Mouse (Mus musculus) cerebellum, adult 18-20 months (tissue): ENCODE results near the gene Ctse.
A peak's percentile ranks its signal among the peaks of the same experiment; 100 is the strongest.
"Not testable (repeated sequence)": the region's sequence is repeated elsewhere in the genome, so short reads cannot be mapped to it uniquely, and the experiment has no call there.

Experiments
- DNase-seq, 2 experiments: peaks; one replicate each; pipeline ENCODE4 v3.0.0; 2021

The Ctse gene

GRCm38 (mm10) chr1:131637791-131638540 lies at the start of gene Ctse:
Ctse (plus strand) TSS chr1:131638306.
- DNase-seq, result no peak

DNA sequence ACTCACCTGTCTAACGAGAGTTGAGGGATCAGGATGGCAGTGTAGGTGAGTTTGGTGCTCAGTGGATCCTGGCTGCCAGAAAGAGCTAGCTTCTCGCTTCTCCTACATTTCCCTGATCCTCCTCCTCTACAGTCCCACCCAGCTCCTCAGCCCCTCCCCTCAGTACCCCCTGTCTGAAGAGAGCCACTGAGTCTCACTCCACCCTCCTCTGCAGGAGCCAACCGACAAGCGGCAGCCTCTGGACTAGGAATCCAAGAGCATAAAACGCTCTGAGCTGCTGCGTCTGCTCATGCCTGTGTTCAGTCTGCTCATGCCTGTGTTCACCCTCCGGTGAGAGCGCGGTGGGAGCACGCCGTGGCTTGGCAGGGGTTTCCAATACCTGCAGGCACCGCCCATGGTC lies 39.2 kb upstream of the Ctse start, which contains the start of gene Avpr1b:
Avpr1b (plus strand) TSS at position 335 of the 400 bp plus-strand sequence.
- no peak for DNase-seq

- DNase-seq, result no peak
Observed at GRCm38 (mm10) chr1:131600314-131600713, 37.8 kb upstream of the Ctse start.

DNA sequence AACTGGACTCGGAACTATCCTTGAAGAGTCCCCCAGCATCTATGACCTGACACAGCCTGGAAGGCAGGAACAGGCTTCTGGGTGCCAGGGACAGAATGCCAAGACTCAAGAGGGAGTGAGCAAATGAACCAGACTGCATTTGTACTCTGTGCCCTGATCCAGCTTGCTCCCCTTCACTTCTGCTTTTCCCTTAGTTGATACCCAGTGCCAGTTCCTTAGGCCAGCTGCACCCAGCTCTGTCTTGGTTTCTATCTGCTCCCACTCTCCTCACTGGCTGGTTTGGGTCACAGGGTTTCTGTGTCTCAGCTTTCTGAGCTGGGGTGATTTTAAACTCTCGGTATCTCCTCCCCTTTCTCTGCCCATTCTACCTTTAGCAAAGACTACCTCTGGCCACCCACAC lies 31.4 kb upstream of the Ctse start:
- DNase-seq, result no peak

DNA sequence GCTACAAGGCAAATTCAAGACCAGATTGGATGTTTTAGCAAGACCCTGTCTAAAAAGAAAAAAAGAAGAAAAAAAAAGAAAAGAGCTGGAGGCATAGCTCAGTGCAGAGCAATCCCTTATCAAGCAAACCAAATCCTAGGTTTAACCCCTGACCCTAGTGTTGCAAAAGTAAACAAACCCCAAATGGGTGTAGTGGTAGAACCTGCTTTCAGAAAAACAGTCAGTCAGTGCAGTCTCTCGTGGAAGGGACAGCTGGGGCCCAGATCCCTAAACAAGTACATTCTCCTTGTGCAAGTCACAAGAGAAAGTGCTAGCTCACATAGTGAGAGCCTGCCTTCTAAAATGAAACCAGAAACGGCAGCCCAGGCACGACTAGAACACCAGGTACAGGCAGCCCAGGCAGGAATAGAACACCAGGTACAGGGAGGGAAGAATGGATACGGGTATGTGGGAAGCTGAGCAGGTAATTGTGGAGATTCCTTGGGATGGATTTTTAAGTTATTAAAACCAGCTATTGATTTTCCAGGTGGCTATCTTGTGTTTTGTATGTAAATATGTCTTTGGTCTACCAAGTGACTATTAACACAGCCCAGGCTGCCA lies 25.4 kb upstream of the Ctse start:
- peak in 1 of 2 experiments; percentile 8 for DNase-seq

DNA sequence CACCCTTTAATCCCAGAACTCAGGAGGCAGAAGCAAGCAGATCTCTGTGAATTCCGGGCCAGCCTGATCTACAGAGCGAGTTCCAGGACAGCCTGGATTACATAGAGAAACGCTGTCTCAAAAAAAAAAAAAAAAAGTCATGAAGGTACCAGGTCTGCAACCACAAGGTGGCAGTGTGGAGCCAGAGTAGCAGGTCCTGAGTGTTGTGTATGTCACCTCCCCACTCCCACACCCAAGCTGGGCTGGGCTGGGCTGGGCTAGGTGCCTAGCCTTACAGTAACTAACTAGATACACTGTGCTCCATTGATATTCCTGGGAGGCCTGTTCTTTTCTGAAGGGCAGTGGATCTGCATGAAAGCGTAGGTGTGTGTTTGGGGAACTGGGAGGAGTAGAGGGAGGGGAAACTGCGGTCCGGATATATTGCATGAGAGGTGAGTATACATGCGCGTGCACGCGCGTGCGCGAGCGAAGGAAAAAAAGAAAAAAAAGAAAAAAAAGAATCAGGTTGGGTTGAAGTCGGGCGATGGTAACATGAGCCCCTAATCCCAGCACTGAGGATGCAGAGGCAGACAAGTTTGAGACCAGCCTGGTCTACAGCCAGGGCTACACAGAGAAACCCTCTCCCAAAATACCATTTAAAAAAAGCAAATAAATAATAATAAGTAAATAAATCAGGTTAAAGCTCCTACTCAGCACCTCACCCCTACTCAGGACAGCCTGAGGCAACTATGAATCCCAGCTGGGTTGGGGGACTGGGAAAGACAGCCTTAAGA lies 24.6 kb upstream of the Ctse start:
- DNase-seq, result peak; percentile 53 to 59

DNA sequence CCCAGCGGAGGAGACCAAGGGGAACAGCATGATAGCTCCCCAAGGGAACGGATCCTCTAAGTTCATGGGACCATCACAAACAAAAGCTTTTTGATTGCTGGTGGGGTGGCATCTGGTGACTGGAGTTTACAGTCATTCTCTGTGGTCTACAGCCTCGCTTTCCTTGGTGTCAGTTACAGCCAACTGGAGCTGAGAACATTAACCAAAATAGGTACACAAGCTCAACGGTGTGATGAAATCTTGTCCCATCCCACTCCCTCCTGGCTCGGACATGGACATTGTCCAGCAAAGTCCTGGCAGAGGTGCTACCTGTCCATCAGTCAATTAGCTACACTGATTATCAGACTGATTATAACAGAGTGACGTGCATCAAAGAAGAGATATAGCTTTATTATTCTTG lies 23.5 kb upstream of the Ctse start:
- no peak for DNase-seq

GRCm38 (mm10) chr1:131616131-131616530 lies 22.0 kb upstream of the Ctse start:
- DNase-seq, result no peak

- DNase-seq, result no peak
Observed at GRCm38 (mm10) chr1:131616546-131617220, 21.4 kb upstream of the Ctse start.

DNA sequence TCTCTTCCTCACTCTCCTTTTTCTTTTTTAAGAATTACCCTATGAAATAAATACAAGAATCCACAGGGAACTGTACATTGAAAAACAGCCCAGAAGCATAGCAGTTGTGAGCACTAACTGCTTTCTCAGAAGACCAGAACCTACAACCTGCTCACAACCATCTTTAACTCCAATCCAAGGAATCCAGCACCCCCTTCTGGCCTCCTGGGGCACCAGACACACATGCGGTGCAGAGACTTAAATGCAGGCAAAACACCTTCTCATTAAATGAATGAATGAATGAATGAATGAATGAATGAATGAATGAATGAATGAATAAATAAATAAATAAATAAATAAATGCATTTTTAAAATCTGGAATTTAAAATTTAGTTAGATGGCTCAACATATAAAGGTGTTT lies 19.5 kb upstream of the Ctse start:
- DNase-seq, result no peak

DNA sequence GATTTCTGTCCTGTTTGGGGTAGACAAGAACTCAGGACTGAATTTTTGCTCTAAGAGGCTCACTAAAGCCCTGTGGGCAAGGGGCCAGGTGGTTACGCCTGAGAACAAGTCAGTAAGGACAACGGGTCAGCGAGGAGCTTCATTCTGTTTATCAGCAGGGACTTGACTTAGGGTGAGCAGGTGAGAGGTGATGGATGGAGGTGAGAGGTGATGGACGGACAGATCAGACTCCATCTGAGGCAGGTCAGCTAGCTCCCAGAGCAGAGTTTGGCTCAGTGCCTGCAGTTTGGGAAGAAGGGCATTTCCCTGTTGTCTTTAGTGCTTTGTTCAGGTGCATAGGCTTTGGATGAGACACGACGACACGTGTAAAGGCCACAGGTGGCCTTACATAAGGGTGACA lies 18.8 kb upstream of the Ctse start:
- DNase-seq, result no peak

- DNase-seq, result no peak
Observed at GRCm38 (mm10) chr1:131623644-131624043, 14.5 kb upstream of the Ctse start.

DNA sequence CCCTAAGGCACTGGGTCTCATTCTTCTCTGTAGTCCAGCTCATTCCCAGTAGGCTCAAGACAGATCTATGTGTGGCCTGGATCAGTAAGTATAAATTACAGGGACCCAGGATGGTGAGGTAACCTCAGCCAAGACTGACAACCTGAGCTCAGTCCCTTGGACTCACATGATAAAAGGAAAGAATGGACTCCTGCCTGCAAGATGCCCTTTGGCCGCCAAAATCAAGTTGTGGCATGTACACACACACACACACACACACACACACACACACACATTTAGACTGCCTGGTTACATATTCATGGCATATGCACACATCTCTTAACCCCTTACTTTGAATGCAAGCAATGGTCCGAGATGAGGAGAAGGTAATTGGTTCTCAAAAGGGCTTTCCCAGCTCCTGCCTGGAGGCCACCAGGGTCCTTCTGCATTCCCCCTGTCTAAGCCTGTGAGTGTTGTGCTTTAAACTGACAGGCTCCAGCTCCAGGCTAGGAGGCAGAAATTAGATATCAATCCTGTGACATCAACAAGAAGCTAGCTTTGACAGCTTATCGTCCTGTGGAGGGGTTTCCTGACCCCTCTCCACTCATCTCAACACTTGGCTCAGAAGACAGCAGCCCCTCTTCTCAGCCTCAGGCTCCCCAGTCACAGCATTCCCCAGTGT lies 13.8 kb upstream of the Ctse start:
- DNase-seq, result no peak

DNA sequence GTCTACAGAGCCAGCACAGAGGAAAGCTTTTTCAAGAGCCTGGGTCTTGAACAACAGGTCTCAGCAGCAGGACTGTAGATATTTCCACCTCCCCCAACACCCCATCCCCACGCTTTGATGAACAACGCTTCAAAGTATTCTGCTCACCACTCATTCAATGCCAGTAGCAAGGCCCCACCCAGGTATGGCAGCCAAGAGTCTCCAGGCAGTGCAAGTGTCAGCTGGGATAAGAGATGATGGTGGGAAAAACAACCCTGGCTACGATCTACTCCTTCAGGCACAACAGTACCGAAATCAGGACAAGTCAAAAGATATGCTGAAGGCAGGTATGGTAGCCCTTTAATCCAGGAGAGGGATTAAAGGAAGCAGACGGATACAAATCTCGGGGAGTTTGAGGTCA lies 11.9 kb upstream of the Ctse start:
- DNase-seq, result no peak

DNA sequence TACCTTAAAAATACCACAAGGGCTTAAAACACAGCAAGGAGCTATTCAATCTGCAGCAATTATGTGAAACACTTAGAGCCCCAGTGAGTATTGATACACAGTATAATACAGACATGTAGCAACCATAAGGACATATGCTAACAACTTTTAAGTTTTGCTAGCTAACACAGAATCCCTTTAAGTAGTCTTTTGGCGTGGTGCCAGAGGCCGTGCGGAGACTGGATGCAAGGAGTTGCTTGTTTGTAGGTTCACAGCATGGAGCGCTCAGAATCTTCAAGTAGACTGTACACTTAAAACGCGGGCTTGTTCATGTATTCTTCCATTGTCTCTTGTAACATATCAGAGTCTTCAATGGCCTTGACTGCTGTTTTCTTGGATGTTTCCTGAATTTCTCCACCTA lies 5.9 kb upstream of the Ctse start:
- not testable (repeated sequence) for DNase-seq

GRCm38 (mm10) chr1:131634495-131634894 lies 3.6 kb upstream of the Ctse start:
- DNase-seq, result no peak

DNA sequence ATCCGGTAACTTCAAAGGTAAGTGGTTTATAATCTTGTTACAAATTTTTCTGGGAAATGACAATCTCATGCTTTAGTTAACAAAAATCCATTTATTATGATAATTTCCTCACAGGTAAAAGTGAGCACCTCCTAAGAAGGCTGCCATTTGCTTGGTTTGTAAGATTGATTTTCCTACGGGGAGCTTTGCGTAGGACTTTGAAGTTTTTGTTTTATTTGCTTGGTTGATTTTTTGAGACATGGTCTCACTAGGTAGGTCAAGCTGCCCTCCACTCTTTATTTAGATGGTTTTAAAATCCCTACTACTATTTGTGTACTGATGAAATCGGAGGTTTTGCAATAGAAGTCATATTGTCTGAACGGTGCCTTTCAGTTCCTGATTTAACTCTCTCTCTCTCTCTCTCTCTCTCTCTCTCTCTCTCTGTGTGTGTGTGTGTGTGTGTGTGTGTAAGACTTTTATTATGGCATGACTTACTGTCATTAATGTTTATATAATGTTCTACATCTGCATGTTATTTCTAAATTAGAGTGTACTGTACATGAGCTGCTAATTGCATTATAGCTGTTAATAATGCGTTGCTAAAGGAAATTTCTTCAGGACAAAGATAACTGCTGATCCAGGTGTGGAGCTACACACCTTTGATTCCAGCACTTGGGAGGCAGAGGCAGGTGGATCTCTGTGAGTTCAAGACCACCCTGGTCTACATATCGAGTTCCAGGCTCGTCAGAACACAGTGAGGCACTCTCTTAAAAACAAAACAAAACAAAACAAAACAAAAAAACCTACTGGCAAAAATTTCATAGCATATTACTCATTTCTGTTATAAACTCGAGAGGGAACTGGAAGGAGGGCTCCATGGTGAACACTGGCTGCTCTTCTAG lies 675 bp downstream of the Ctse start:
- DNase-seq, result no peak

- no peak for DNase-seq
Observed at GRCm38 (mm10) chr1:131640062-131640461, 2.0 kb downstream of the Ctse start.

DNA sequence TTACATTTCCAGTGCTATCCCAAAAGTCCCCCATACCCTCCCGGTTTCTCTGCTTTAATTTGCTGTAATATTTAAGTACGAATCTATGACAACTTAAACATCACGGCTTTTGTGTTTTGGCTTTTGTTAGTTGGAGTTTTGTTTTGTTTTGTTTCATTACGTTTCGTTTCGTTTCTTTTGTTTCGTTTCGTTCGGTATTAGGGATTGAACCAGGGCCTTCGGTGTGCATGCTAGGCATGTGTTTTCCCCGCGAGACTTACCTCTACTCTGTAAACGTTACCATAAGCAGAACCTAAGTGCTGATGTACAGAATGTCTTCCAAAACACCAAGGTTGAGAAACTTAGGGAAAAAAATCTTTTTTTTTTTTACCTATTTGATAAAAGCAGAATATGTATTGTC lies 3.5 kb downstream of the Ctse start:
- no peak for DNase-seq

DNA sequence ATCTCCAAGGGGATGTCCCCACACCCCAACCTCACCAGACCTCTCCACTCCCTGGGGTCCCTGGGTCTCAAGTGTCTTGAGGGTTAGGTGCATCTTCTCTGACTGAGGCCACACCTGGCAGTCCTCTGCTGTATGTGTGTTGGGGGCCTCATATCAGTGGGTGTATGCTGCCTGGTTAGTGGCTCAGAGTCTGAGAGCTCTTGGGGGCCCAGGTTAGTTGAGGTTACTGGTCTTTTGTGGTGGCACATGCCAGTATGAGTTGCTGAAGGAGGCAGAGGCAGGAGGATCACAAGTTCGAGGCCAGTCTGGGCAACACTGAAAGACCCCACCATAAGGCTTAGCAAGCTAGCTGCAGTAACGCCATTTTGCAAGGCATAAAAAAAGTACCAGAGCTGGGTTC lies 4.1 kb downstream of the Ctse start:
- no peak for DNase-seq

- DNase-seq, result no peak
Observed at GRCm38 (mm10) chr1:131652670-131653443, 14.8 kb downstream of the Ctse start.
